Mouse (Mus musculus) liver, embryonic 13.5 days (tissue): ENCODE data around the gene Adamts2. TPM values are rescaled to one million over a fixed set of nuclear protein-coding genes. Genes with fewer than 3 reads are reported as not detected.
A peak's percentile ranks its signal among the peaks of the same experiment; 100 is the strongest.

ENCODE experiments used
- ATAC-seq: fragments of 200-750 bp; cut with Nextera tagmentation; 2 replicates; pipeline ENCODE4 v1.8.0; 2017; ENCODE audit warnings: low read depth, mild to moderate bottlenecking, moderate number of reproducible peaks, moderate library complexity
- DNase-seq: peaks from one replicate; pipeline ENCODE4 v3.0.0; 2022
- H3K27ac ChIP-seq: fragments of 300-500 bp; sonication (generic); 2 replicates; pipeline ENCODE4 v1.5.1; 2015; ENCODE audit warnings: moderate library complexity, mild to moderate bottlenecking, inconsistent platforms
- H3K27me3 ChIP-seq: fragments of 300-500 bp; sonication (generic); 2 replicates; pipeline ENCODE4 v1.6.1; 2015; ENCODE audit warnings: mild to moderate bottlenecking, inconsistent platforms
- H3K36me3 ChIP-seq: fragments of 300-500 bp; sonication (generic); 2 replicates; pipeline ENCODE4 v1.6.1; 2015; ENCODE audit warnings: mild to moderate bottlenecking, inconsistent platforms
- H3K4me1 ChIP-seq: fragments of 300-500 bp; sonication (generic); replicated peaks from 2 replicates; pipeline ENCODE4 v1.6.1; 2015; ENCODE audit warnings: inconsistent platforms
- H3K4me2 ChIP-seq: fragments of 300-500 bp; sonication (generic); 2 replicates; pipeline ENCODE4 v1.6.1; 2015; ENCODE audit warnings: inconsistent platforms, mild to moderate bottlenecking, moderate library complexity
- H3K4me3 ChIP-seq: fragments of 300-500 bp; sonication (generic); replicated peaks from 2 replicates; pipeline ENCODE4 v1.5.1; 2015; ENCODE audit warnings: mild to moderate bottlenecking, inconsistent platforms
- H3K9ac ChIP-seq: fragments of 300-500 bp; sonication (generic); 2 replicates; pipeline ENCODE4 v1.6.1; 2015; ENCODE audit warnings: mild to moderate bottlenecking, inconsistent platforms
- H3K9me3 ChIP-seq: fragments of 300-500 bp; sonication (generic); replicated peaks from 2 replicates; pipeline ENCODE4 v1.6.1; 2016; ENCODE audit warnings: inconsistent platforms
- WGBS: fragments of 180-500 bp; shearing (Covaris S2); methylation state at CpG from one replicate; pipeline ENCODE4 v1.1.7; 2015; ENCODE audit not compliant: insufficient replicate concordance; 5-methylcytosine and 5-hydroxymethylcytosine counted together
- polyA plus RNA-seq: library from polyadenylated mRNA; unstranded; fragments of >200 nt; fragmentation: Nextera tagmentation; extraction: Ambion mirVana; gene quantifications from 2 replicates; pipeline ENCODE4 v1.2.1, GENCODE M21; 2015

The Adamts2 gene
- polyA plus RNA-seq, 1 experiment from 2014 or later: 1.4 TPM

GRCm38 (mm10) chr11:50713610-50714202 lies 111.8 kb downstream of the Adamts2 start:
- no peaks in the 10 kb centered on the region for H3K27me3 ChIP-seq
- ATAC-seq (0 out of 2 replicates have a peak, but pooled peaks have one; percentile 36), DNase-seq (peak; percentile 15)
- H3K27ac ChIP-seq: no peak overlapping the region
- no peaks in the 10 kb centered on the region for H3K4me1 ChIP-seq
- no peaks in the 10 kb centered on the region for H3K36me3 ChIP-seq
- no peak overlapping the region for H3K9ac ChIP-seq
- WGBS: 26% methylated on average over 21 of the region's 21 CpGs
- H3K4me2 ChIP-seq: 0 out of 2 replicates have a peak overlapping the region, but pooled peaks have one; percentile 10
- H3K4me3 ChIP-seq: no peak overlapping the region
- H3K9me3 ChIP-seq: no peaks in the 10 kb centered on the region

GRCm38 (mm10) chr11:50715091-50715490 lies 113.2 kb downstream of the Adamts2 start:
- Histone ChIP-seq H3K27ac (no peak overlapping the region), H3K36me3 (no peaks in the 10 kb centered on the region), H3K27me3 (no peaks in the 10 kb centered on the region), H3K9ac (no peak overlapping the region), H3K4me3 (no peak overlapping the region), H3K9me3 (no peaks in the 10 kb centered on the region), H3K4me1 (no peaks in the 10 kb centered on the region), H3K4me2 (no peak overlapping the region)
- DNase-seq: no peak
- 37% methylated on average over 6 of the region's 6 CpGs for WGBS
- ATAC-seq: no peak

GRCm38 (mm10) chr11:50717381-50717897 lies 115.6 kb downstream of the Adamts2 start:
- no peak overlapping the region for H3K27ac ChIP-seq
- 61% methylated on average over 12 of the region's 12 CpGs for WGBS
- no peak overlapping the region for H3K4me2 ChIP-seq
- no peak overlapping the region for H3K4me3 ChIP-seq
- no peaks in the 10 kb centered on the region for H3K36me3 ChIP-seq
- H3K27me3 ChIP-seq: no peaks in the 10 kb centered on the region
- DNase-seq (no peak), ATAC-seq (no peak)
- H3K9ac ChIP-seq: no peak overlapping the region
- no peaks in the 10 kb centered on the region for H3K9me3 ChIP-seq
- H3K4me1 ChIP-seq: peaks cover 5% of the 10 kb centered on the region; the same call in 1 of the 2 replicates

GRCm38 (mm10) chr11:50718862-50719261 lies 117.0 kb downstream of the Adamts2 start:
- Histone ChIP-seq H3K4me1 (peaks cover 5% of the 10 kb centered on the region; the same call in 1 of the 2 replicates), H3K9me3 (no peaks in the 10 kb centered on the region), H3K4me3 (no peak overlapping the region), H3K27ac (no peak overlapping the region), H3K4me2 (no peak overlapping the region), H3K27me3 (no peaks in the 10 kb centered on the region), H3K9ac (no peak overlapping the region), H3K36me3 (no peaks in the 10 kb centered on the region)
- no peak for ATAC-seq
- DNase-seq: no peak
- 51% methylated on average over 6 of the region's 6 CpGs for WGBS

- Histone ChIP-seq H3K27me3 (no peaks in the 10 kb centered on the region), H3K4me3 (no peak overlapping the region), H3K9ac (no peak overlapping the region), H3K4me1 (peaks cover 5% of the 10 kb centered on the region; the same call in 1 of the 2 replicates), H3K9me3 (no peaks in the 10 kb centered on the region), H3K36me3 (no peaks in the 10 kb centered on the region), H3K27ac (no peak overlapping the region), H3K4me2 (no peak overlapping the region)
- ATAC-seq (no peak), DNase-seq (no peak)
- WGBS: 59% methylated on average over 6 of the region's 6 CpGs
These were observed 118.5 kb downstream of the Adamts2 start for GRCm38 (mm10) chr11:50720421-50720820.

GRCm38 (mm10) chr11:50720856-50721550 lies 119.1 kb downstream of the Adamts2 start:
- DNase-seq: no peak

GRCm38 (mm10) chr11:50725595-50725994 lies 123.7 kb downstream of the Adamts2 start:
- no peaks in the 10 kb centered on the region for H3K36me3 ChIP-seq
- no peak overlapping the region for H3K4me3 ChIP-seq
- WGBS: 52% methylated on average over 4 of the region's 4 CpGs
- ATAC-seq: no peak
- H3K4me2 ChIP-seq: no peak overlapping the region
- DNase-seq: no peak
- no peaks in the 10 kb centered on the region for H3K9me3 ChIP-seq
- no peaks in the 10 kb centered on the region for H3K27me3 ChIP-seq
- no peak overlapping the region for H3K9ac ChIP-seq
- H3K27ac ChIP-seq: no peak overlapping the region
- H3K4me1 ChIP-seq: peaks cover 5% of the 10 kb centered on the region; the same call in 1 of the 2 replicates

More at GRCm38 (mm10) chr11:50720856-50721550, 119.1 kb downstream of the Adamts2 start:
- no peak for ATAC-seq
- Histone ChIP-seq H3K36me3 (no peaks in the 10 kb centered on the region), H3K4me1 (peaks cover 5% of the 10 kb centered on the region; the same call in 1 of the 2 replicates), H3K4me3 (no peak overlapping the region), H3K27me3 (no peaks in the 10 kb centered on the region), H3K4me2 (no peak overlapping the region), H3K9ac (no peak overlapping the region), H3K27ac (no peak overlapping the region), H3K9me3 (no peaks in the 10 kb centered on the region)
- WGBS: 56% methylated on average over 12 of the region's 12 CpGs

GRCm38 (mm10) chr11:50726035-50726434 lies 124.2 kb downstream of the Adamts2 start:
- no peak for DNase-seq
- ATAC-seq: no peak
- Histone ChIP-seq H3K9me3 (no peaks in the 10 kb centered on the region), H3K4me1 (peaks cover 3% of the 10 kb centered on the region; the same call in 1 of the 2 replicates), H3K27me3 (no peaks in the 10 kb centered on the region), H3K27ac (no peak overlapping the region), H3K4me3 (no peak overlapping the region), H3K4me2 (no peak overlapping the region), H3K36me3 (no peaks in the 10 kb centered on the region), H3K9ac (no peak overlapping the region)
- WGBS: 49% methylated on average over 5 of the region's 5 CpGs

GRCm38 (mm10) chr11:50733146-50733545 lies 131.3 kb downstream of the Adamts2 start:
- no peaks in the 10 kb centered on the region for H3K27me3 ChIP-seq
- H3K36me3 ChIP-seq: no peaks in the 10 kb centered on the region
- DNase-seq: no peak
- H3K27ac ChIP-seq: no peak overlapping the region
- H3K9me3 ChIP-seq: no peaks in the 10 kb centered on the region
- H3K4me3 ChIP-seq: no peak overlapping the region
- WGBS: 13% methylated on average over 2 of the region's 3 CpGs
- H3K4me2 ChIP-seq: no peak overlapping the region
- no peaks in the 10 kb centered on the region for H3K4me1 ChIP-seq
- ATAC-seq: no peak
- H3K9ac ChIP-seq: no peak overlapping the region

- H3K4me3 ChIP-seq: no peak overlapping the region
- no peak for DNase-seq
- H3K9ac ChIP-seq: no peak overlapping the region
- H3K9me3 ChIP-seq: no peaks in the 10 kb centered on the region
- H3K27me3 ChIP-seq: no peaks in the 10 kb centered on the region
- no peaks in the 10 kb centered on the region for H3K4me1 ChIP-seq
- ATAC-seq: no peak
- no peaks in the 10 kb centered on the region for H3K36me3 ChIP-seq
- WGBS: 61% methylated on average over 4 of the region's 4 CpGs
- H3K4me2 ChIP-seq: no peak overlapping the region
- no peak overlapping the region for H3K27ac ChIP-seq
These were observed 132.2 kb downstream of the Adamts2 start for GRCm38 (mm10) chr11:50734129-50734528.

- H3K4me3 ChIP-seq: no peak overlapping the region
- H3K9me3 ChIP-seq: no peaks in the 10 kb centered on the region
- no peaks in the 10 kb centered on the region for H3K36me3 ChIP-seq
- H3K27ac ChIP-seq: no peak overlapping the region
- peaks cover 7% of the 10 kb centered on the region for H3K4me1 ChIP-seq
- H3K9ac ChIP-seq: no peak overlapping the region
- no peaks in the 10 kb centered on the region for H3K27me3 ChIP-seq
- H3K4me2 ChIP-seq: no peak overlapping the region
- DNase-seq: no peak
- 79% methylated on average over 1 of the region's 1 CpGs for WGBS
- no peak for ATAC-seq
These were observed 134.7 kb downstream of the Adamts2 start for GRCm38 (mm10) chr11:50736548-50736947.
